Mouse (Mus musculus) megakaryocyte, embryonic 14.5 days (primary cell): Measurements from ENCODE around the gene Tcea3. TPM values are rescaled to one million over a fixed set of nuclear protein-coding genes. Genes with fewer than 3 reads are reported as not detected.
A peak's percentile ranks its signal among the peaks of the same experiment; 100 is the strongest.

ENCODE experiments used
- H3K27me3 ChIP-seq: replicated peaks from 2 replicates; pipeline ENCODE3; 2012; ENCODE audit warnings: inconsistent platforms
- H3K36me3 ChIP-seq: replicated peaks from 2 replicates; pipeline ENCODE3; 2012; ENCODE audit warnings: low read length, inconsistent platforms, mixed read lengths
- H3K4me1 ChIP-seq: 2 replicates; pipeline ENCODE4 v1.6.1; 2012; ENCODE audit warnings: inconsistent platforms
- H3K4me3 ChIP-seq: replicated peaks from 2 replicates; pipeline ENCODE3; 2012; ENCODE audit warnings: moderate library complexity, mild to moderate bottlenecking, inconsistent platforms
- H3K9me3 ChIP-seq: 2 replicates; pipeline ENCODE4 v1.6.1; 2012; ENCODE audit warnings: inconsistent platforms
- FLI1 ChIP-seq: IDR thresholded peaks from 2 replicates; pipeline ENCODE4 v1.6.1; 2012; ENCODE audit warnings: low read length, inconsistent platforms, mixed read lengths
- GATA1 ChIP-seq: IDR thresholded peaks from 3 replicates; pipeline ENCODE4 v1.6.1; 2012; ENCODE audit warnings: mixed read lengths, low read length, inconsistent platforms, borderline replicate concordance
- polyA plus RNA-seq: library from polyadenylated mRNA; stranded (reverse); fragments of >175 nt; gene quantifications from 2 replicates; pipeline ENCODE4 v1.2.3, GENCODE M21; 2012; ENCODE audit warnings: low replicate concordance; ENCODE audit not compliant: insufficient read depth

Tcea3 gene
- polyA plus RNA-seq, 1 experiment = not detected

- no peaks in the 10 kb centered on the region for H3K27me3 ChIP-seq
- H3K36me3 ChIP-seq = peaks cover 40% of the 10 kb centered on the region
- H3K4me1 ChIP-seq = peaks cover 53% of the 10 kb centered on the region
- peaks cover 17% of the 10 kb centered on the region for H3K9me3 ChIP-seq
- no peak for TF ChIP-seq GATA1
- no peak for TF ChIP-seq FLI1
- peak overlapping the region; percentile 99 for H3K4me3 ChIP-seq
Observed at GRCm38 (mm10) chr4:136285811-136286371, 38.4 kb downstream of the Tcea3 start.

DNA sequence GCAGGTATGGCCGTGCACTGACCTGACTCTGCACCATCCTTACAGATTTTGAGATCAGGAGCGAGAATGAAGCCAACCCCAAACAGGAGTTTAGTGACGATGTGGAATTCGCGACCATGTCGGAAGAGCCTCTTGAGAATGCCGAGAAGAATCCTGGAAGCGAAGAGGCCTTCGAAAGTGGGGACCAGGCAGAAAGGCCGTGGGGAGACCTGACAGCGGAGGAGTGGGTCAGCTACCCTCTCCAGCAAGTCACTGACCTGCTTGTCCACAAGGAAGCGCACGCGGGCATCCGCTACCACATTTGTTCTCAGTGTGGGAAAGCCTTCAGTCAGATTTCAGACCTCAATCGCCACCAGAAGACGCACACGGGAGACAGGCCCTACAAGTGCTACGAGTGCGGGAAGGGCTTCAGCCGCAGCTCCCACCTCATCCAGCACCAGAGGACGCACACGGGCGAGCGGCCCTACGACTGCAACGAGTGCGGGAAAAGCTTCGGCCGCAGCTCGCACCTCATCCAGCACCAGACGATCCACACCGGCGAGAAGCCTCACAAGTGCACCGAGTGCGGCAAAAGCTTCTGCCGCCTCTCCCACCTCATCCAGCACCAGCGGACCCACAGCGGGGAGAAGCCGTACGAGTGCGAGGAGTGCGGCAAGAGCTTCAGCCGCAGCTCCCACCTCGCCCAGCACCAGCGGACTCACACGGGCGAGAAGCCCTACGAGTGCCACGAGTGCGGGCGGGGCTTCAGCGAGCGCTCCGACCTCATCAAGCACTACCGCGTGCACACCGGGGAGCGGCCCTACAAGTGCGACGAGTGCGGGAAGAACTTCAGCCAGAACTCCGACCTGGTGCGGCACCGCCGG is 42.6 kb downstream of the Tcea3 start:
- H3K4me3 ChIP-seq = no peak overlapping the region
- H3K36me3 ChIP-seq = peaks cover 74% of the 10 kb centered on the region
- peaks cover 17% of the 10 kb centered on the region for H3K9me3 ChIP-seq
- peaks cover 14% of the 10 kb centered on the region for H3K4me1 ChIP-seq
- TF ChIP-seq FLI1 = no peak
- TF ChIP-seq GATA1 = no peak
- no peaks in the 10 kb centered on the region for H3K27me3 ChIP-seq

- H3K4me1 ChIP-seq = peaks cover 16% of the 10 kb centered on the region
- H3K27me3 ChIP-seq = no peaks in the 10 kb centered on the region
- H3K4me3 ChIP-seq = peak overlapping the region; percentile 15
- H3K9me3 ChIP-seq = peaks cover 17% of the 10 kb centered on the region
- H3K36me3 ChIP-seq = peaks cover 74% of the 10 kb centered on the region
- no peak for TF ChIP-seq GATA1
- TF ChIP-seq FLI1 = no peak
Observed at GRCm38 (mm10) chr4:136290781-136291595, 43.5 kb downstream of the Tcea3 start.

DNA sequence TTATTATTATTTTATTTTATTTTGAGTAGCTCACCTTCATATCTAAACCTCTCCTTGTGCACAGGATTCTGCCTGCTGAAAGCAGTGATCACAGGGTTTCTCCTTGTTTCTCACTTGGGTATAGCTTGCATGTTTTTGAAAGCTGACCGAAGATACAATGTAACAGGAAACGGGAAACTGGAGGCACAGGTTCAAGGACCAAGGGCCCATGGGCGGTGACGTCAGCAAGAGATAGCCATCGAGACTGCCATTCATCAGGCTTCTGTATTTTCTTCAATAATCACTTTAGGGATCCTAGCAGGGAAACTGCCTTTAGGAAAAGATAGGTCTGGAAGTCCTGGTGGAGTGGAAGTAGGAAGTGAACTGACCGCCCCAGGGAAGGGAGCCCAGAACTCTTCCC is 44.2 kb downstream of the Tcea3 start:
- H3K4me3 ChIP-seq = no peak overlapping the region
- H3K4me1 ChIP-seq = peaks cover 13% of the 10 kb centered on the region
- H3K27me3 ChIP-seq = no peaks in the 10 kb centered on the region
- H3K9me3 ChIP-seq = peaks cover 17% of the 10 kb centered on the region
- peaks cover 74% of the 10 kb centered on the region for H3K36me3 ChIP-seq
- TF ChIP-seq GATA1 (no peak), FLI1 (no peak)

GRCm38 (mm10) chr4:136295941-136296340 is 48.4 kb downstream of the Tcea3 start:
- TF ChIP-seq FLI1 (no peak), GATA1 (no peak)
- Histone ChIP-seq H3K27me3 (no peaks in the 10 kb centered on the region), H3K4me3 (no peak overlapping the region), H3K9me3 (0 out of 2 replicates have a peak, but pooled peaks cover under 1% of the 10 kb centered on the region), H3K36me3 (peaks cover 33% of the 10 kb centered on the region), H3K4me1 (0 out of 2 replicates have a peak, but pooled peaks cover 3% of the 10 kb centered on the region)

GRCm38 (mm10) chr4:136302462-136302861 is 54.9 kb downstream of the Tcea3 start:
- Histone ChIP-seq H3K36me3 (no peaks in the 10 kb centered on the region), H3K4me3 (no peak overlapping the region), H3K27me3 (peaks cover 14% of the 10 kb centered on the region), H3K4me1 (no peaks in the 10 kb centered on the region), H3K9me3 (no peaks in the 10 kb centered on the region)
- TF ChIP-seq FLI1 (no peak), GATA1 (no peak)

DNA sequence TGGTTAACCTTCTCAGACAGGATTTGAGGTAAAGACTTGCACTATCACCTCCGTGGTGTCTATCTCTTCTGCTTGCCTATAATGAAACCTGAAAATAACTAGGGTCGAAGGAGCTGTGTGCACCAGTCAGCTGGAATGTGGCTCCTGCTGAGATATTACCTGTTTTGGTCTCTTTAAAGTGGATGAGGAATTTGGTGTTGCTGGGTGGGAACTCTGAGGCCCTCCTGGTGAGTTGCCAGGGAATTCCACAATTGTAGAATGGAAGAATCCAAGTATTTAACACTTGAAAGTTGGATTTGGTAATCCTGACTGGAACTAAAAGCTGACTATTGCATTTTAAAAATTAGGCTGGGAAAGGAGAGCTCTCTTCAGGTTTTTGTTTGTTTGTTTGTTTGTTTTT is 56.7 kb downstream of the Tcea3 start:
- Histone ChIP-seq H3K27me3 (peaks cover 14% of the 10 kb centered on the region), H3K36me3 (no peaks in the 10 kb centered on the region), H3K4me1 (peaks cover 1% of the 10 kb centered on the region), H3K4me3 (no peak overlapping the region), H3K9me3 (no peaks in the 10 kb centered on the region)
- no peak for TF ChIP-seq GATA1
- no peak for TF ChIP-seq FLI1

- peaks cover 7% of the 10 kb centered on the region for H3K27me3 ChIP-seq
- no peak overlapping the region for H3K4me3 ChIP-seq
- H3K36me3 ChIP-seq = no peaks in the 10 kb centered on the region
- no peaks in the 10 kb centered on the region for H3K9me3 ChIP-seq
- TF ChIP-seq FLI1 (no peak), GATA1 (no peak)
- H3K4me1 ChIP-seq = peaks cover 22% of the 10 kb centered on the region
Observed at GRCm38 (mm10) chr4:136308355-136308754, 60.8 kb downstream of the Tcea3 start.

DNA sequence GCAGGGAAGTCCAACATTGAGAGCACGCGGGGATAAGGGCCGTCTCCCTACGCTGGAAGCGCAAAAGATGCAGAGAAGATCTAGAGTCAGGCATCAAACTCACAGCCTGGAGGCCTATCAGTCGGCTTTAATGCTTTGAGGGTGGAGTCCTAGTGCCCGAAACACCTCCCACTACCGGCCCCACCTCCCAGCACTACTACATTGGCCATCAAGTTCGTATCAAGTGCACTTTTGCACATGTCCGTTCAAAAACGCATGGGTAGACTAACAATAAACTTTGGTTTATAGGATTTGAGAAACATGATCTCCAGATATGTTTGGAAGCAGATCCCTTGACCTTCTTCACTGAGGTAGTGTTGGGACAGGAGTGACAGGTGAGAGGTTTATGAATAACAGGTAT is 62.3 kb downstream of the Tcea3 start:
- peaks cover 30% of the 10 kb centered on the region for H3K4me1 ChIP-seq
- peak overlapping the region; percentile 94 for H3K4me3 ChIP-seq
- no peak for TF ChIP-seq GATA1
- TF ChIP-seq FLI1 = no peak
- H3K9me3 ChIP-seq = no peaks in the 10 kb centered on the region
- H3K36me3 ChIP-seq = no peaks in the 10 kb centered on the region
- H3K27me3 ChIP-seq = peaks cover 3% of the 10 kb centered on the region

DNA sequence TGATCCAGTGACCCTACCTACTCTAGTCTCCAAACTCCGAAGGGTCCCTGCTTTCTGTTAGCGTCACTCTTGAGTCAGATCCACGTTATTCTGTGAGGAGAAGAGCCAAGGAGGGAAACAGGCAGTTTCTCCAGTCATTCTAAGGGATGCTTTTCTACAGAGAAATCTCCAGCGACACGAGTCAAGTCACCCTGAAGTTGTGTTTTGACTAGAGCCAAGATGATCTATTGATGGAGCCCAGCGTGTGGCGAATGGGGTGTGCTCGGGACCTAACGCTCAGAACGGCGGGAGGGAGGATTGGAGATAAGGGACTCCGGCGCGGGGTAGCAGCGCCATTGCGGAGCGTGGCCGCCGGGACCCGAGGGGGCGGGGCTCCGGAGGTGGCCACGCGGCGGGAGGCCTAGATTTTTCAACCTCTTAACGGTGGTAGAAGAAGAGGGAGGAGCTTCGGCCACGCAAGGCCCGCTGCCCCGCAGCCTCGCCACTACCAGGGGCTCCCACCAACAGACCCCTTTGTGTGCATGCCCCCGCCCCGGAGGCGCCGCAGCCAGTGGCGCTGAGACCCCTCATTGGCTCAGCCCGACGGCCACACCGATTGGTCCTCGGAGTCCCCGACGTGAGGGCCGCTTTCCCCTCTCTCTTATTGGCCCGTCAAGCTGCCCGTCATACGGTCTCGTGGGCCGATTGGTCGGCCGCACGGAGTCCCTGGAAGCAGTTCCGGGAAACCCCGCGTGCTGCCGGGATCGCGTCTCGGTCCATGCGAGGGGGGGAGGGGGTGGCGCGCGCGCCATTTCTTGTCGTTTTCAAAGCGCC is 62.9 kb downstream of the Tcea3 start, which contains the start of gene Hnrnpr:
Hnrnpr (plus strand) TSS at position 714 of the 813 bp plus-strand sequence.
- no peaks in the 10 kb centered on the region for H3K9me3 ChIP-seq
- no peaks in the 10 kb centered on the region for H3K36me3 ChIP-seq
- H3K4me3 ChIP-seq = peak within 1 kb of the TSS; percentile 94
- H3K4me1 ChIP-seq = peaks cover 33% of the 10 kb centered on the region
- TF ChIP-seq FLI1 (no peak), GATA1 (no peak)
- H3K27me3 ChIP-seq = peaks cover 2% of the 10 kb centered on the region
